Mouse (Mus musculus) layer of hippocampus, adult 9-10 months (tissue): ENCODE data around the gene Trp73.

Source experiments
- DNase-seq: peaks from one replicate; pipeline ENCODE4 v3.0.0; 2022; ENCODE audit warnings: low spot score

Gene Trp73

GRCm38 (mm10) chr4:154142211-154143040 is 2.4 kb upstream of the Trp73 start, which contains the start of gene Wrap73:
Gene Wrap73 (plus strand): TSS chr4:154142372.
- DNase-seq = peak; percentile 71

- no peak for DNase-seq
These were observed 1.2 kb upstream of the Trp73 start for GRCm38 (mm10) chr4:154141009-154141867.

- DNase-seq = no peak
These were observed 403 bp upstream of the Trp73 start for GRCm38 (mm10) chr4:154140213-154141008.

- DNase-seq = no peak
These were observed 282 bp downstream of the Trp73 start for GRCm38 (mm10) chr4:154139671-154140181.

GRCm38 (mm10) chr4:154137139-154137538 is 2.9 kb downstream of the Trp73 start:
- no peak for DNase-seq

- no peak for DNase-seq
These were observed 5.2 kb downstream of the Trp73 start for GRCm38 (mm10) chr4:154134803-154135202.

- no peak for DNase-seq
These were observed 8.1 kb downstream of the Trp73 start for GRCm38 (mm10) chr4:154131894-154132293.

- no peak for DNase-seq
These were observed 10.1 kb downstream of the Trp73 start for GRCm38 (mm10) chr4:154129950-154130349.

- DNase-seq = no peak
These were observed 12.7 kb downstream of the Trp73 start for GRCm38 (mm10) chr4:154127273-154127672.

- DNase-seq = no peak
These were observed 14.8 kb downstream of the Trp73 start for GRCm38 (mm10) chr4:154125202-154125601.

- DNase-seq = no peak
These were observed 16.5 kb downstream of the Trp73 start for GRCm38 (mm10) chr4:154123553-154123952.

GRCm38 (mm10) chr4:154122374-154122773 is 17.6 kb downstream of the Trp73 start:
- DNase-seq = no peak

- no peak for DNase-seq
These were observed 18.2 kb downstream of the Trp73 start for GRCm38 (mm10) chr4:154121800-154122199.

GRCm38 (mm10) chr4:154119208-154119607 is 20.8 kb downstream of the Trp73 start:
- no peak for DNase-seq

GRCm38 (mm10) chr4:154118782-154119181 is 21.2 kb downstream of the Trp73 start:
- DNase-seq = no peak

GRCm38 (mm10) chr4:154116421-154116820 is 23.6 kb downstream of the Trp73 start:
- no peak for DNase-seq

GRCm38 (mm10) chr4:154109850-154110243 is 30.2 kb downstream of the Trp73 start:
- no peak for DNase-seq

- DNase-seq = no peak
These were observed 30.7 kb downstream of the Trp73 start for GRCm38 (mm10) chr4:154109216-154109849.

- no peak for DNase-seq
These were observed 33.4 kb downstream of the Trp73 start for GRCm38 (mm10) chr4:154106497-154107061.

GRCm38 (mm10) chr4:154105381-154106001 is 34.5 kb downstream of the Trp73 start:
- DNase-seq = peak; percentile 27

- DNase-seq = no peak
These were observed 36.1 kb downstream of the Trp73 start for GRCm38 (mm10) chr4:154103912-154104311.
